Mouse (Mus musculus) neural tube, embryonic 10.5 days (tissue): ENCODE measurements at regions not wholly inside any gene's neighbourhood (a gene's known extent, or its start where the extent isn't known, plus 50 kb on each side); places are given as distances from the start of the nearest gene placed in this dataset.
"Not testable (repeated sequence)": the region's sequence is repeated elsewhere in the genome, so short reads cannot be mapped to it uniquely, and the experiment has no call there.

Experiments
- DNase-seq: peaks from one replicate; pipeline ENCODE4 v3.0.0-alpha.2; 2017; ENCODE audit warnings: low spot score; ENCODE audit errors: extremely low spot score

GRCm38 (mm10) chr14:16074089-16074488, 175.0 kb upstream of the Ngly1 start:
- no peak for DNase-seq

DNA sequence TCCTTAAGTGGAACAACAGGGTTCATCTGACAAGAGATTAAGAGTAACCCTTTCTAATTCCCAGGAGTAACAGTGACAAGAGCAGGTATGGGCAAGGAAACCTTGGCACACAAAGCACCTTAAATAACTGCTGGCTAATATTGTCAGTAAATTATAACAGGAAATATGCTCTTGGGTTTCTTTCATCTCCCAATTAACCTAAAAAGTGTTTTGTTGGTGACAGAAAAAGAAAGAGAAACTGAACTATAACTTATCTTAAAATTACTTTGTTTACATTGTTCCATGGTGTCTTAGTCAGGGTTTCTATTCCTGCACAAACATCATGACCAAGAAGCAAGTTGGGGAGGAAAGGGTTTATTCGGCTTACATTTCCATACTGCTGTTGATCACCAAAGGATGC, 170.0 kb upstream of the Ngly1 start:
- DNase-seq, result no peak

GRCm38 (mm10) chr14:16087231-16087630, 161.8 kb upstream of the Ngly1 start:
- not testable (repeated sequence) for DNase-seq

- DNase-seq, result no peak
Observed at GRCm38 (mm10) chr14:16092391-16093132, 156.5 kb upstream of the Ngly1 start.

DNA sequence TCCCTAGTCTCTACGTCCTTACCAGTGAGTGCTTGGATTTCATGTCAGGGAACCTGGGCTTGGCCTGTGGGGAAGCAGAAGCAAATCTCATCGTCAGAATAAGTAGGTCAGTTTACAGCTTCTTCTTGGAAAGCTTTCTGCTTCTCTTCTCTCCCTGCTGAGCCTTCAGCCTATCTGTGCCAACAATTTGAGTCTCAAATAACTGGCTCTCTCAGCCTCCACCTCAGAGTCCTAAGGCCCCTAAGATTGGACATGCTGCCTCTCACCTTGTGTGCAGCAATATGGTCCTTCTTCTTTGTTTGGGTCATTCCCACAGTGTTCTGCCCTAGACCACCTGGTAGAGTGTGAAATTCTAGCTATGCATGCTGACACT, 156.0 kb upstream of the Ngly1 start:
- DNase-seq, result no peak

- no peak for DNase-seq
Observed at GRCm38 (mm10) chr14:16109414-16109813, 139.7 kb upstream of the Ngly1 start.

GRCm38 (mm10) chr14:16132672-16133071, 116.4 kb upstream of the Ngly1 start:
- DNase-seq, result no peak

- no peak for DNase-seq
Observed at GRCm38 (mm10) chr14:16133410-16133809, 115.7 kb upstream of the Ngly1 start.

DNA sequence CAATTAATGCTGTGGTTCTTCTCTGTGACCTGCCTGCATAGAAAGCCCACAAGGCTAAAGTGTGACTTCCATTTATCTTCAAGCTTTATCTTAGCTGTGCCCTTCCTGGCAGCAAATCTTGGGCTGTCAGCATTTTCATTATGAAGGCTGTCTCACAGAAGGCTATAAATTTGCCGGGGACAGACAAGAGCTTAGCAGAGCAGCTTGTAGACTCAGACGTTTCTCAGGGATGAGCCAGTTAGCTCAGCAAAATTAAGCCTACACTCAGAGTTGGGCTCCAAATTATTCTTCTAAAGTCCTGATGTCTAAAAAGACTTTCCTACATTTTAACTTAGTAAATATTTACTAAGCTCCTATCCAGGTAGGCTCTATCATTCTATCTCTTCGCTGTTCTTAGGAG, 112.9 kb upstream of the Ngly1 start:
- no peak for DNase-seq

GRCm38 (mm10) chr14:16144299-16144698, 104.8 kb upstream of the Ngly1 start:
- DNase-seq, result no peak

- DNase-seq, result no peak
Observed at GRCm38 (mm10) chr14:16146811-16147210, 102.3 kb upstream of the Ngly1 start.

DNA sequence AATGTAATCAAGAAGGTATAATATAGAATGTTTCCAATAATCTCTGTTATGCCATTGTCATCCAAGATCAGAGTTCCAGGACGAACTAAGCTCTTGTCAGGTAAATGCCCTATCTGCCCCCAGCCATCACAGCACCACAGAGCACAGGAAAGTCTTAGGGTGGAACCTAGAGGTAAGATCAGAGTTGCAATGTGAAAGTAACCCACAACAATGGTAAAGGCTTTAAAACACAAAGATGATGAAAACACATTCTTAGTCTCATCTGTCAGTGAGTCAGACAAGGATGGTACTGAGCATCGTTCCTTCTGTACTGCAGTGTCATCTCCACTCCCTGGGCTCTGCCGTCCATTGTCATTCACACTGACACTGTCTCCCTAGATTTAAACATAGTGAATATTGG, 97.3 kb upstream of the Ngly1 start:
- no peak for DNase-seq

- no peak for DNase-seq
Observed at GRCm38 (mm10) chr14:16152702-16153101, 96.4 kb upstream of the Ngly1 start.

DNA sequence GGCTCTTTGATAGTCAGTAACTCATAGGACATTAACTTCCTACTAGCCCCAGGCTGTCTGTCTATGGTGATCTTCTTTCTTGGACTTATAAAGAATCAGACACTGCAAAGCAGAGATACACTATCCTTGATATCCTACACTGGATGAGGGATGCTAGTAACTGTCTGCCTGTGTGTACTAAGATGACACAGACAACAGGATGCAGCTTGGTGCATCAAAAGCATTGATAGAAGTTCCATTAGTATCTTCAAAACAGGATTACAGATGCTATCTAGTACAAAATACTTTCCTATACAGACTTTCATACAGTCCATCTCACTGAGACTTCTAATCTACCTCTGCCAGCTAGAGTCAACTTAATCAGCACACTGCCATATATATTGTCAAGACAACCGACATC, 94.0 kb upstream of the Ngly1 start:
- no peak for DNase-seq

DNA sequence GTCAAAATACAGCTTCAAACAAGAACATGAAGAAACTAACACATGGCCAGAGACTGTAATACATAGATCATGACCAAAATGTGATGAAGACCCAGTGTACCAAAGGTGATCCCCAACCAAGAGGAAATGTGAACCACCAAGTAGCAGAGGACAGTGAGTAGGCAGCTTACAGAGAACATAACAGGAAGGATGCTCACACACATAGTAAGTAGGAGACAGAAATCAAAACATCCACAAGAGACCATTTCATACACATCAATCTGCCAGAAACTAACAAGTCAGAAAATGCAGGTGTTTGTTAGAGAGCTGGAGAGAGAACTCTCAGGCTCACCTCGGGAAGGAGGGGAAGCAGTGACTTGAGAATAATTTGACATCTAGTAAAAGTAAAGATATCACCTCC, 78.9 kb upstream of the Ngly1 start:
- DNase-seq, result no peak

GRCm38 (mm10) chr14:16172261-16172660, 76.8 kb upstream of the Ngly1 start:
- DNase-seq, result no peak

DNA sequence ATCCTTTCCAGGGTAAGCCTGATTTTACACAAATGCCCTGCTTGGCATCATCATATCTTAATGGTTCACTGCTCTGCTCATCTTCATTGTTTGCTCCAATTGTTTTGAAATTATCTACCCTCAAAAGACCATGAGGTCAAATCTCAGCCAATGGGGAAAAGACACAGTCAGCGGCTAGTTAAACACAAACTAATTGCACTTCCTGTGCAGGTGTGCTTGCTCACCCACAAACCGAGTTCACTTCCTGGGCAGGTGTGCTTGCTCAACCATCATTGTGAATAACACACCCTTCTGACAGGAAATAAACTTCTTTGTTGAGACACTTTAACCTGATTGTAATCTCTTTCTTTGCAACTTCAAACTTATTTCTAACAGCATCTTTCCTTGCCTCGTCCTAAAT, 75.8 kb upstream of the Ngly1 start:
- no peak for DNase-seq

- no peak for DNase-seq
Observed at GRCm38 (mm10) chr14:16178227-16178626, 70.9 kb upstream of the Ngly1 start.

DNA sequence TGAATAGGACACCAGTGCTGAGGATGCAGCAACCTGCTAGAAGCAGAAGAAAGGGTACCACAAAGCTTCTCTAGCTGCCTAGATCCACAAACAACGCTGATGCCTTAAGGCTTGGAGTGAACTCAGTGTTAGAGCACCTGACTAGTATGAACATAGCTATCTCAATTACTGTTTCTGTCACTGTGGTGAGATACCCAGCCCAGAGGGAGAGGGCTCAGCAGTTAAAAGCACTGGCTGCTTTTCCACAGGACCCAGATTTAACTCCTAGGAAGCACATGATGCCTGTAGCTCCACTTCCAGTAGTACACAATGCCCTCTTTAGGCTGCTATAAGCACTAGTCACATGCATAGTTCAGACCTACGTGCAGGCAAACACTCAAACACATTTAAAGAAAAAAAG, 67.3 kb upstream of the Ngly1 start:
- DNase-seq, result no peak

- no peak for DNase-seq
Observed at GRCm38 (mm10) chr14:16185246-16185645, 63.8 kb upstream of the Ngly1 start.
